Mouse (Mus musculus) colon, adult 2 months (tissue): ENCODE data around the gene Rab7b. TPM values are rescaled to one million over a fixed set of nuclear protein-coding genes. Genes with fewer than 3 reads are reported as not detected.

ENCODE experiments used
- polyA plus RNA-seq: library from polyadenylated mRNA; depleted of rRNA; stranded (reverse); fragments of >200 nt; gene quantifications from 2 replicates; pipeline ENCODE4 v1.2.3, GENCODE M21; 2012; rRNA removed

Gene Rab7b
- 3.4 and 4.8 TPM in 2 replicates for polyA plus RNA-seq

GRCm38 (mm10) chr1:131688475-131688874 lies at the start of gene Rab7b:
Rab7b (plus strand) TSS chr1:131688695.

DNA sequence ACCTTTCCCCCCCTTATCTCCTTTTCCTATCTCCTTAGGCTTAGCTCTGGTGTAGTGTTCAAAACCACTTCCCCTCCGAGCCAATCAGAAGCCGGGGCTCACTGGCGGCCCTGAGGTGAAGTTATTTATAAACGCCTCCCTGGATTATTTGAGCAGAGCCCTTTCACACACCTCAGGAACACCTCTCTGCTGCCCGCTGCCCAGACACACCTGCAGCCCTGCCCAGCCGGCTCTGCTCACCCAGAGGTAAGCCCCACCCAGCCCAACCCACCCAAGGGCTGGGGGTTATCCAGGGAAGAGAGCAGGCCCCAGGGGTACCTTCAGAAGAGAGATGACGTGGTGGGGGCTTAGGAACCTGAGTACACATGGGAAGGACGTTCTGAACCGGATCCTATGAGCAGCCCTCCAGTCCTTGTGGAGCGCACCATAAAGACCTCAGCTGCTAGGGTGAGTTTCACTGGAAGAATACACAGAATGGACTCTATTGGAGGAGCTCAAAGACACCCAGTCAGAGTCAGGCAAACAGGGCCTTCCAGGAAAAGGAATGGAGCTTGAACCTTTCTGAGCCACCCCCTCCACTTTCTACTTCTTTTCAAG lies 55.5 kb downstream of the Rab7b start, which contains the start of gene Slc26a9:
Slc26a9 (plus strand) TSS at position 155 of the 597 bp plus-strand sequence.

Other genes with a start within 250 kb of the Rab7b start
- 8.6 and 10.7 TPM in 2 replicates for gene Srgap2, start 161.3 kb upstream of the Rab7b start, polyA plus RNA-seq
- gene Fam72a, start 160.8 kb upstream of the Rab7b start, polyA plus RNA-seq, result 0.08 and 0.13 TPM in 2 replicates
- gene Avpr1b, start 89.5 kb upstream of the Rab7b start, polyA plus RNA-seq, result 0.76 and 2.0 TPM in 2 replicates
- gene Ctse, start 50.4 kb upstream of the Rab7b start, polyA plus RNA-seq, result 30.9 and 47.0 TPM in 2 replicates
- not detected in 2 replicates for gene Slc26a9, start 55.3 kb downstream of the Rab7b start, polyA plus RNA-seq
- gene Pm20d1, start 108.7 kb downstream of the Rab7b start, polyA plus RNA-seq, result 4.8 and 9.6 TPM in 2 replicates
- gene Slc41a1, start 138.8 kb downstream of the Rab7b start, polyA plus RNA-seq, result 21.6 and 34.4 TPM in 2 replicates
- 20.8 and 24.5 TPM in 2 replicates for gene Rab29, start 178.5 kb downstream of the Rab7b start, polyA plus RNA-seq
- 2.8 and 3.1 TPM in 2 replicates for gene Nucks1, start 221.8 kb downstream of the Rab7b start, polyA plus RNA-seq